Mouse (Mus musculus): Measurements from ENCODE around the gene Tmem233. TPM values are rescaled to one million over a fixed set of nuclear protein-coding genes. Genes with fewer than 3 reads are reported as not detected.

The Tmem233 gene
- polyA plus RNA-seq, 1 experiment: not detected

GRCm38 (mm10) chr5:116023251-116023661 lies 59.8 kb downstream of the Tmem233 start:
- H3K27ac ChIP-seq (ENCODE audit: control insufficient read depth, insufficient read depth, low read depth, low read length): no peak overlapping the region

GRCm38 (mm10) chr5:116022658-116023200 lies 60.3 kb downstream of the Tmem233 start:
- H3K27ac ChIP-seq (ENCODE audit: control insufficient read depth, insufficient read depth, low read depth, low read length): no peak overlapping the region
- H3K4me1 ChIP-seq (ENCODE audit: control insufficient read depth, insufficient read depth, low read length): peaks cover 10% of the 10 kb centered on the region
- H3K4me3 ChIP-seq (ENCODE audit: control insufficient read depth, low read depth, low read length): no peak overlapping the region
- TF ChIP-seq POLR2A (IDR thresholded peaks at IDR 0.05; ENCODE audit: control insufficient read depth, low read depth, low read length) (no peak), CTCF (IDR thresholded peaks at IDR 0.05; ENCODE audit: control insufficient read depth, insufficient read depth, insufficient replicate concordance, low read depth, low read length) (no peak)
- H3K27me3 ChIP-seq (ENCODE audit: control insufficient read depth, insufficient read depth, low read length): no peaks in the 10 kb centered on the region
- H3K36me3 ChIP-seq (ENCODE audit: control insufficient read depth, insufficient read depth, low read length): no peaks in the 10 kb centered on the region

More at GRCm38 (mm10) chr5:116023251-116023661, 59.8 kb downstream of the Tmem233 start:
- Histone ChIP-seq H3K4me3 (ENCODE audit: control insufficient read depth, low read depth, low read length) (no peak overlapping the region), H3K27me3 (ENCODE audit: control insufficient read depth, insufficient read depth, low read length) (no peaks in the 10 kb centered on the region), H3K36me3 (ENCODE audit: control insufficient read depth, insufficient read depth, low read length) (no peaks in the 10 kb centered on the region), H3K4me1 (ENCODE audit: control insufficient read depth, insufficient read depth, low read length) (peaks cover 10% of the 10 kb centered on the region)
- TF ChIP-seq POLR2A (IDR thresholded peaks at IDR 0.05; ENCODE audit: control insufficient read depth, low read depth, low read length): no peak
- no peak for TF ChIP-seq CTCF (IDR thresholded peaks at IDR 0.05; ENCODE audit: control insufficient read depth, insufficient read depth, insufficient replicate concordance, low read depth, low read length)

DNA sequence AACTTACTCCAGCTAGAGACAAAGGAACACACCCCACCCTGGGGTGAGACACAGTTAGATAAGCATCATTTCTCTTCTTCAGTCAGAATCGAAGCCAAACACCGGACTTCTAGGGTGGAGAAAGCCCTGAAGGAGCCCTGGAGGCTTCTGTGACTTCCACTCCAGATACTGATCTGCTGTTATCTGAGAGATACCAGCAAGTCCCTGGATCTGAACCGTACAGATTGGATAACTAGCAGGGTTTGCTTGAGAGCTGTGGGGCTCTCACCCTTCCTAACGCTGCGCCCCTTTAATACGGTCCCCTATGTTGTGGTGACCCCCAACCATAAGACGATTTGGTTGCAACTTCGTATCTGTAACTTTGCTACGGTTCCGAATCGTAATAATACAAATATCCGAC lies 60.9 kb downstream of the Tmem233 start:
- TF ChIP-seq CTCF (IDR thresholded peaks at IDR 0.05; ENCODE audit: control insufficient read depth, insufficient read depth, insufficient replicate concordance, low read depth, low read length) (no peak), POLR2A (IDR thresholded peaks at IDR 0.05; ENCODE audit: control insufficient read depth, low read depth, low read length) (no peak)
- H3K4me3 ChIP-seq (ENCODE audit: control insufficient read depth, low read depth, low read length): no peak overlapping the region
- no peak overlapping the region for H3K27ac ChIP-seq (ENCODE audit: control insufficient read depth, insufficient read depth, low read depth, low read length)
- H3K4me1 ChIP-seq (ENCODE audit: control insufficient read depth, insufficient read depth, low read length): peaks cover 10% of the 10 kb centered on the region
- H3K36me3 ChIP-seq (ENCODE audit: control insufficient read depth, insufficient read depth, low read length): no peaks in the 10 kb centered on the region
- no peaks in the 10 kb centered on the region for H3K27me3 ChIP-seq (ENCODE audit: control insufficient read depth, insufficient read depth, low read length)

DNA sequence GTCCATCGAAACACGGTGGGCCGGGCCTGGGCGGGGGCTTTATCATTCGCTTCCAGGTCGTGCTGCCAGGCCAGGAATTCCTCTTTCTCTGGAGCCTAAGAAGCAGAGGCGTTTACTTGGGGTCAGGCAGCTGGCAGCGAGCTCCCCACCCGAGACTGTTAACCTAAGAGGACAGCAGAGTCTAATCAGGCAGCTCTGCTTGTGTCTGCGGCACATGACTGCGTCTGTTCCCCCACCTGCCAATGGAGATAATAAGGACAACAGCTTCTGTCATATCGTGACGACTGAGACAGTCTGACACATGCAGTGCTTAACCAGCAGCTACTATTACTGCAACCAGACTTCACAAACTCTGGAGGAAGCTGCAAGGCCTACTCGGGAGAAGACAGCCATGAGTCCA lies 61.5 kb downstream of the Tmem233 start:
- TF ChIP-seq POLR2A (IDR thresholded peaks at IDR 0.05; ENCODE audit: control insufficient read depth, low read depth, low read length): no peak
- TF ChIP-seq CTCF (IDR thresholded peaks at IDR 0.05; ENCODE audit: control insufficient read depth, insufficient read depth, insufficient replicate concordance, low read depth, low read length): no peak
- Histone ChIP-seq H3K27ac (ENCODE audit: control insufficient read depth, insufficient read depth, low read depth, low read length) (no peak overlapping the region), H3K36me3 (ENCODE audit: control insufficient read depth, insufficient read depth, low read length) (no peaks in the 10 kb centered on the region), H3K4me1 (ENCODE audit: control insufficient read depth, insufficient read depth, low read length) (peaks cover 10% of the 10 kb centered on the region), H3K27me3 (ENCODE audit: control insufficient read depth, insufficient read depth, low read length) (no peaks in the 10 kb centered on the region), H3K4me3 (ENCODE audit: control insufficient read depth, low read depth, low read length) (no peak overlapping the region)

DNA sequence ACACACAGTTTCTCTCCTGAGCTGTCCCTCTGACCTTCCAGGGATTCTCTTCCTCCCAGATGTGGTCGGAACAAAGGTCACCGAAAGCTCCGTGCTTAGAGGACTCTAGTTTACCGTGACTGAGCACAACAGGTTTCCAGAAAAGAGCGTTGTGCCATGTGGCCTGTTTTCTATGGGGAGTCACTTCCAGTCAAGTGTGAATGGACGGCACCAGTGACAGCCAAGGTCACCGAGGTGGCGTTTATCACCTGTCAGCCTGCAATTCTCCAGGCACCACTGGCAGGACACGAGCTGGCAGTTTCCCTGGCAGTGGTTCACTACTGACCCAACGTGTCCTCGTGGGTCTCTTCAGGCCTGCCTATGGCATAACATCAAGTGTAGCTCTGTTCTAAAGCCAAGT lies 63.7 kb downstream of the Tmem233 start:
- peaks cover 15% of the 10 kb centered on the region for H3K4me1 ChIP-seq (ENCODE audit: control insufficient read depth, insufficient read depth, low read length)
- H3K36me3 ChIP-seq (ENCODE audit: control insufficient read depth, insufficient read depth, low read length): no peaks in the 10 kb centered on the region
- TF ChIP-seq POLR2A (IDR thresholded peaks at IDR 0.05; ENCODE audit: control insufficient read depth, low read depth, low read length): no peak
- TF ChIP-seq CTCF (IDR thresholded peaks at IDR 0.05; ENCODE audit: control insufficient read depth, insufficient read depth, insufficient replicate concordance, low read depth, low read length): no peak
- no peak overlapping the region for H3K27ac ChIP-seq (ENCODE audit: control insufficient read depth, insufficient read depth, low read depth, low read length)
- H3K4me3 ChIP-seq (ENCODE audit: control insufficient read depth, low read depth, low read length): no peak overlapping the region
- H3K27me3 ChIP-seq (ENCODE audit: control insufficient read depth, insufficient read depth, low read length): no peaks in the 10 kb centered on the region

GRCm38 (mm10) chr5:116018784-116019183 lies 64.3 kb downstream of the Tmem233 start:
- Histone ChIP-seq H3K4me1 (ENCODE audit: control insufficient read depth, insufficient read depth, low read length) (peaks cover 12% of the 10 kb centered on the region), H3K27ac (ENCODE audit: control insufficient read depth, insufficient read depth, low read depth, low read length) (no peak overlapping the region), H3K4me3 (ENCODE audit: control insufficient read depth, low read depth, low read length) (no peak overlapping the region), H3K27me3 (ENCODE audit: control insufficient read depth, insufficient read depth, low read length) (no peaks in the 10 kb centered on the region), H3K36me3 (ENCODE audit: control insufficient read depth, insufficient read depth, low read length) (no peaks in the 10 kb centered on the region)
- no peak for TF ChIP-seq POLR2A (IDR thresholded peaks at IDR 0.05; ENCODE audit: control insufficient read depth, low read depth, low read length)
- no peak for TF ChIP-seq CTCF (IDR thresholded peaks at IDR 0.05; ENCODE audit: control insufficient read depth, insufficient read depth, insufficient replicate concordance, low read depth, low read length)

DNA sequence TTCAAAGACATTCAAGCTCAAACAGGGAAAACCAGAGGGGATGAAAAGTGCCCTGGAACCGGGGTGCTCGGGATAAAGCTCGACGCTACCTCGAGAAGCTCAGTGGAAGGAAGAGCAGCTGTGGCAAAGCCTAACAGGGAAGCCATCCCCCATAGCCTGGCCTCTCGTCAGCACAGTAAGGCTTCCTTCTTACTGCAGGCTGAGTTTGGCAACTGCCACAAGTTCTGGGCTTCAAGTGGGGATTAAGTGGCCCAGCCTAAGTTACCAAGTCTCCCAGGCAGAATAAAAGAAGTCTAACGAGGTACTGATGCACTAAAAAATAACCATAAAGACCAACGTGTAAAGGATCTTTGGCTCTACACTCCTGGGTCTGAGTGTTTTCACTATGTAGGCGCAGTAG lies 64.8 kb downstream of the Tmem233 start:
- no peaks in the 10 kb centered on the region for H3K36me3 ChIP-seq (ENCODE audit: control insufficient read depth, insufficient read depth, low read length)
- H3K27me3 ChIP-seq (ENCODE audit: control insufficient read depth, insufficient read depth, low read length): no peaks in the 10 kb centered on the region
- no peak overlapping the region for H3K27ac ChIP-seq (ENCODE audit: control insufficient read depth, insufficient read depth, low read depth, low read length)
- no peak overlapping the region for H3K4me3 ChIP-seq (ENCODE audit: control insufficient read depth, low read depth, low read length)
- TF ChIP-seq POLR2A (IDR thresholded peaks at IDR 0.05; ENCODE audit: control insufficient read depth, low read depth, low read length): no peak
- no peak for TF ChIP-seq CTCF (IDR thresholded peaks at IDR 0.05; ENCODE audit: control insufficient read depth, insufficient read depth, insufficient replicate concordance, low read depth, low read length)
- H3K4me1 ChIP-seq (ENCODE audit: control insufficient read depth, insufficient read depth, low read length): peaks cover 6% of the 10 kb centered on the region; the same call in 1 of the 2 replicates
